Mouse (Mus musculus): Measurements from ENCODE around the gene Shank2. TPM values are rescaled to one million over a fixed set of nuclear protein-coding genes. Genes with fewer than 3 reads are reported as not detected.

The Shank2 gene
- total RNA-seq, 2 experiments from 2014 or later: 133 to 138 TPM

DNA sequence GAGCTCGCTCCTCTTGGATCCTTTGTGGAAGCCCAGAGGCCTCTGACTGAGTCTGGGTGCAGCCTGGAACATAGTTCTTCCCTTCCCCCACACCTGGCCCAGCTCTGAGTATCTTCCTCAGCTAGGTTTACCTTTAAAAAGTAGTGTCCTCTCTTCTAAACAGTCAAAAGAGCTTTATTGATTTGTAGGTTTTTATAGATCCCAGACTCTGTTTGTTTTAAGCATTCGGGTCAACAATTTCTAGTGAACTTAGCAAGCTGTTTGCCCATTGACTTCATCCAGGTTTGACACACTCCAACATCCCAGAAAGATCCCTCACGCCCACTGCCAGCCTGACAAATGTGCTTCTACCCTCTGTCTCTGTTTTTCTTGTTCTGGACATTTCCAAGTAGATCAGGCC is 38.6 kb downstream of the Shank2 start:
- Histone ChIP-seq H3K27ac (no peak overlapping the region), H3K4me3 (no peak overlapping the region)
- no peak for TF ChIP-seq CTCF (conservative IDR thresholded peaks at IDR 0.05)
- DNase-seq (ENCODE audit: low spot score in 2 of 2): no peak

DNA sequence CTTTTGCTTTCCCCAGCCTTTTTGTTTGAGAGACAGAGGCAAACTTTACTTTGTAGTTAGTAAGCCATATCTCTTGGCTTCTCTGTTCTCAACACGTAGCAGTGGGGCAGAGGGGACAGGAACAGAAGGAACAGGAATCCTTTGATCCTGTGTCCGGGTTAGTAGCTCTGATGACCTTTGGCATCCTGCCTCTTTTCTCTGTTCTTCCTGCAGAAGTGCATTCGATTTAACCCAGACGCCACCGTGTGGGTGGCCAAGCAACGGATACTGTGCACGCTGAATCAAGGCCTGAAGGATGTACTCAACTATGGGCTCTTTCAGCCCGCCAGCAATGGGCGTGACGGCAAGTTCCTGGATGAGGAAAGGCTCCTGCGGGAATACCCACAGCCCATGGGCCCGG is 50.3 kb downstream of the Shank2 start:
- Histone ChIP-seq H3K27ac (no peak overlapping the region), H3K4me3 (no peak overlapping the region)
- DNase-seq (ENCODE audit: low spot score in 2 of 2): no peak
- peak; percentile 35 for TF ChIP-seq CTCF (conservative IDR thresholded peaks at IDR 0.05)

DNA sequence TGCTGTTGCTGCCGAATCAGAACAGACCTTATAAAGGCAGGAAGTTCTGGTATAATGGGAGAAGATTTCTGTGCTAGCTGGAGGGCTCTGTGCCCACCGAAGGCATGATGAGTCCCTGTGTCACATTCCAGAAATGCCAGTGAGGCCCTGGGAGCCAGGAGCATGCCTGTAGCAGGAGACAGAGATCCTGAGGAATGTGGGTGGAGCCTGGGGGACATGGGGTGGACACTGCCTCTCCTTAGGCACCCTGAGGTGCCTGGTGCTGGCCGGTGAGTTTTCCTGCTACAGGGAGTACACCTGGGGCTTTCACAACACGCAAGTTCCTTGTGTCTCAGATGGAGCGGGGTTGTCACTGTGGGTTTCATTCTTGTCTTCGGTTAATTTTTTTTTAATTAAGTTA is 53.5 kb downstream of the Shank2 start:
- no peak for TF ChIP-seq CTCF (conservative IDR thresholded peaks at IDR 0.05)
- Histone ChIP-seq H3K4me3 (no peak overlapping the region), H3K27ac (no peak overlapping the region)
- no peak for DNase-seq (ENCODE audit: low spot score in 2 of 2)

DNA sequence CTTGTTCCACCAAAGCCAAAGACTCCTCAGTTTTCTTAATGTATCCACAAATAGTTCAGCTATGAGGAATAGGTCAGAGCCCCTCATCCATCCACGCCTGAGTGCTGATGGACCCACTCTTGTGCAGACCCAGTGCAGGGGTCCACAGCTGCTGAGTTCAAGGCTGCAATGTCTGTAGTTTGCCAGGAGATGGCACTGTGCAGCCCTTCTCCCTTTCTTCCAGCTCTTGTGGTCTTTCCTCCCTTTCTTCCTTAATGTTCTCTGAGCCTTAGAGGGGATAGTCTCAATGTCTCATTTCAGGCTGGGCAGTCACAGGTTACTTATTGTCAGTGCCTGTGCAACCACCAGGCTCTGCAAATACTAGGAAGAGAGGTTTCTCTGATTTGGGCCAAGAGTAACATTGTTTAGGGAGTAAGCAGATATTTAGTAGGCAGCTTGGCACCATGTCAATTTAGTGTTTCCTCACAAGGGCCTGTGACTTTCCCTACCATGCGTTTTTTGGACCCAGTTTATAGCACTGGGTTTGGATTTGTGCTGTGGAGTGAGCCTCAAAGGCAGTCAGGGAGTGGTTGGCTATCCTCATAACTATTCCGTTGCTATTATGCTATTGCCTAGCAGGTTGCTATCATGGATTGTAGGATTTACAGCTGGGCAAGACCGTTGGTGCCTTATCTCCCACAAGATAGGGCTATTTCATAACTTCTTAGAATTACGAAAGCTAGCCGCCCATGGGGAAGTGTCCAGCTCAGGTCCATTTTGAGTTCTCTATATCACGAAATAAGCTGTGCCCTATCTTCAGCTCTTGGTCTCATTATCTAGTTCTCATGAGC is 54.2 kb downstream of the Shank2 start:
- peak in 1 of 2 experiments; percentile 21 for DNase-seq (ENCODE audit: low spot score in 2 of 2)
- H3K27ac ChIP-seq: no peak overlapping the region
- H3K4me3 ChIP-seq: no peak overlapping the region
- peak; percentile 88 for TF ChIP-seq CTCF (conservative IDR thresholded peaks at IDR 0.05)

DNA sequence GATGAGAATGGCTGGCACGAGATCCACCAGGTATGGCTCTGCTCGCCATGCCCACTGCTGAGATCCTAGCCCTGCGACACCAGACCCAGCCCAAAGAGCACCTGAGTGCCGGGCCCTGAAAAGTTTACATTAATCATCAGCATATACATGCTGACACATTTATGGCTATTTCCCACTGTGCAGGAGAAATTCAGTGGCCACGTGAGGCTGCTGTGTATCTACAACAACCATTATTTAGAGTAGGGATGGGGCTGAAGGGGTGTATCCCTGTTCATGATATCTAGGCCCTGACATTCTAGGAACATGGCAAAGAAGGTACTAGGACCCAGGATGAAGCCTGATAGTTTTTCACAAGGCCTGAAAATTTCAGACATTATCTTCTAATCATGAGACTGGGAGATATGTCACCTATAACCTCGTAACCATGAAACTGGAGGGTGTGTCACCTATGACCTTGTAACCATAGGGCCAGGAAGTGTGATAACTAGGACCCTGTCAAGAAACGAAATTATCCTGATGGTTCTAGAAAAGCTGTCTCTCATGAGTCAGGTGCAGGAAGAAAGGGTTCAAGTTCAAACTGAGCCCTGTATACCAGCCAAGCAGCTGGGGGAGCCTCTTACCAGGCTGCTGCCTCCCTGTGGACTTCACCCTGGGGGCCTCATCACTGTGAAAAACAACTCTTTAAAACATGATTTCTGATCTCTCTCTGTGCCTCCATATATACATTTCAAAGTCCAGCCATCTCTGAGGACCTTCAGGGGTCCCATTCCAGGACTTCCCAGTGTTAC is 68.6 kb downstream of the Shank2 start:
- no peak for DNase-seq (ENCODE audit: low spot score in 2 of 2)
- H3K27ac ChIP-seq: no peak overlapping the region
- no peak overlapping the region for H3K4me3 ChIP-seq
- no peak for TF ChIP-seq CTCF (conservative IDR thresholded peaks at IDR 0.05)

- Histone ChIP-seq H3K4me3 (no peak overlapping the region), H3K27ac (no peak overlapping the region)
- peak; percentile 84 for TF ChIP-seq CTCF (conservative IDR thresholded peaks at IDR 0.05)
- DNase-seq (ENCODE audit: low spot score in 2 of 2): peak in 1 of 2 experiments; percentile 43
Measured at GRCm38 (mm10) chr7:144072219-144072618, 70.5 kb downstream of the Shank2 start.

GRCm38 (mm10) chr7:144072856-144073255 is 71.1 kb downstream of the Shank2 start:
- no peak for TF ChIP-seq CTCF (conservative IDR thresholded peaks at IDR 0.05)
- no peak for DNase-seq (ENCODE audit: low spot score in 2 of 2)
- H3K27ac ChIP-seq: no peak overlapping the region
- H3K4me3 ChIP-seq: no peak overlapping the region

GRCm38 (mm10) chr7:144074718-144075117 is 73.0 kb downstream of the Shank2 start:
- H3K27ac ChIP-seq: no peak overlapping the region
- H3K4me3 ChIP-seq: no peak overlapping the region
- peak; percentile 54 to 84 for DNase-seq (ENCODE audit: low spot score in 2 of 2)
- TF ChIP-seq CTCF (conservative IDR thresholded peaks at IDR 0.05): peak; percentile 92

DNA sequence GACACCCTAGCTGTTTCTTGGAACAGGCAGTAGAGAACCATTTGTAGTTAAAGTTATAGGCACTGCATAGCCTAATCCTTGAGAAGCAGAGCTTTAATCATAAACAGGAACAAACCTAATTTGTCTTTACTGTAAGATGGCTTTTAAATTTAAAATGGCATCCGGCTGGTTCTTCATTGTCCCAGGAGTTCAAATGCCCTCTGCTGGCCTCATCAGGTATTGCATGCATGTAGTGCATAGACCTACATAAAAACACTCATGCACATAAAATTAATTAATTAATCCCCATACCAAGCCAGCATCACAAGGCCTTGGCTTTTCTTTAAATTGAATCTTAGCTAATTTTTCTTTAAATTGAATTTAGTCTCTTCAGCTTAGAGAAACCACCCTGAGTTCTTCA is 76.9 kb downstream of the Shank2 start:
- TF ChIP-seq CTCF (conservative IDR thresholded peaks at IDR 0.05): peak; percentile 77
- DNase-seq (ENCODE audit: low spot score in 2 of 2): no peak
- no peak overlapping the region for H3K4me3 ChIP-seq
- H3K27ac ChIP-seq: no peak overlapping the region

DNA sequence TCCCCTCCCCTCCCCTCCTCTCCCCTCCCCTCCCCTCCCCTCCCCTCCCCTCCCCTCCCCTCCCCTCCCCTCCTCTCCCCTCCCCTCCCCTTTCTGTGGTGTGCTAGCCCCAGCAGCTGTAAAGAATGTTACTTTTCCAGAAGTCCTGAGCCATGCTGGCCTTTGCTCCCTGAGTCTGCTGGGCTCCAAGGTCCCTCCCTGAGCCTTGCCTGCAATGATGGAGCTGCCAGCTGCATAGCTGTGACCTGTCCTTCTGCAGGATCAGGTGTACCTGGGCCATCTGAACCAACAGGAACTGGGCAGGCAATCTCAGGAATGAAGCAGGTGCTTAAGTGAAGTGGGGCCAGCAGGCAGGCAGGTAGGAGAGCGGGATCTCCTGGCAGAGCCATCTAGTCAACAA is 78.1 kb downstream of the Shank2 start:
- Histone ChIP-seq H3K27ac (no peak overlapping the region), H3K4me3 (no peak overlapping the region)
- TF ChIP-seq CTCF (conservative IDR thresholded peaks at IDR 0.05): no peak
- DNase-seq (ENCODE audit: low spot score in 2 of 2): no peak

DNA sequence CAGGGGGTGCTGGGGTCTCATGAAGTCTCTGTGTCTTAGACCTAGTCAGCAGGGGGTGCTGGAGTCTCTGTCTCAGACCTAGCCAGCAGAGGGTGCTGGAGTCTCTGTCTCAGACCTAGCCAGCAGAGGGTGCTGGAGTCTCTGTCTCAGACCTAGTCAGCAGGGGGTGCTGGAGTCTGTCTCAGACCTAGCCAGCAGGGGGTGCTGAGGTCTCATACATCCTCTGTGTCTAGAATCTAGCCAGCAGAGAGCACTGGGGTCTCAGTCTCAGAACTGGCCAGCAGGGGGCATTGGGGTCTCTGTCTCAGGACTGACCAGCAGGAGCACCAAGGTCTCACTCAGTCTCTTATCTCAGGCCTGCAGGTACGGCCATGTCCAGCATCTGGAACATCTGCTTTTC is 79.7 kb downstream of the Shank2 start:
- peak; percentile 75 for TF ChIP-seq CTCF (conservative IDR thresholded peaks at IDR 0.05)
- no peak overlapping the region for H3K4me3 ChIP-seq
- peak; percentile 19 to 40 for DNase-seq (ENCODE audit: low spot score in 2 of 2)
- no peak overlapping the region for H3K27ac ChIP-seq

GRCm38 (mm10) chr7:144081963-144082362 is 80.2 kb downstream of the Shank2 start:
- no peak for TF ChIP-seq CTCF (conservative IDR thresholded peaks at IDR 0.05)
- no peak overlapping the region for H3K4me3 ChIP-seq
- DNase-seq (ENCODE audit: low spot score in 2 of 2): no peak
- no peak overlapping the region for H3K27ac ChIP-seq

DNA sequence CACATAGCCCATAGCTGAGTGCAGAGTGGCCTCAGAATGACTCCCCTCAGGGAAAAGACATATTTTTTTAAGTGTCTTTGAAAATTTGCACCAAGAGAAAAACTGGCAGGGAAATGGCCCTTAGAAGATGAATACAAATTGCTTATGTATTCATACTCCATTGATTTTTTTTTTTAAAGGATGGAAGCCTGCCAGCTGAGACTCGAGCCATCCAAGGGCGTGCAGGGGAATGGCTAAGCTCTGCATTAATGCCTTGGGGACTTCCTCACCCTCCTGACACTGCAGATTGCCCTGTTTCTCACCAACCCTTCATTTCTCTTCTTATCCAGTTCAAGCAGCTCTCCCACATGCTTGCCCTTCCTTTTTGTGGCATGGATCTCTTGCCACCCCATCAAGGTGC is 85.5 kb downstream of the Shank2 start:
- no peak for TF ChIP-seq CTCF (conservative IDR thresholded peaks at IDR 0.05)
- Histone ChIP-seq H3K27ac (no peak overlapping the region), H3K4me3 (no peak overlapping the region)
- no peak for DNase-seq (ENCODE audit: low spot score in 2 of 2)
